Mouse (Mus musculus): Measurements from ENCODE around the gene Ctnnbip1. TPM values are rescaled to one million over a fixed set of nuclear protein-coding genes. Genes with fewer than 3 reads are reported as not detected.
"Not testable (repeated sequence)": the region's sequence is repeated elsewhere in the genome, so short reads cannot be mapped to it uniquely, and the experiment has no call there.

Gene Ctnnbip1
- polyA plus RNA-seq, 1 experiment, result 57.8 TPM

GRCm38 (mm10) chr4:149608309-149608638 is 90.2 kb downstream of the Ctnnbip1 start:
- no peaks in the 10 kb centered on the region for H3K36me3 ChIP-seq (ENCODE audit: control insufficient read depth, insufficient read depth)
- no peak overlapping the region for H3K4me3 ChIP-seq (ENCODE audit: insufficient read depth, poor library complexity, severe bottlenecking)
- H3K27me3 ChIP-seq (ENCODE audit: control insufficient read depth, insufficient read depth, insufficient read length), result no peaks in the 10 kb centered on the region
- TF ChIP-seq CEBPB (IDR thresholded peaks at IDR 0.05; ENCODE audit: low read depth) (no peak), CTCF (IDR thresholded peaks at IDR 0.05; ENCODE audit: control insufficient read depth, insufficient read depth, insufficient read length) (no peak)
- H3K79me2 ChIP-seq (ENCODE audit: control insufficient read depth, insufficient read depth), result peaks cover 33% of the 10 kb centered on the region
- peaks cover 2% of the 10 kb centered on the region for H3K79me3 ChIP-seq (ENCODE audit: low read depth)
- H3ac ChIP-seq (ENCODE audit: control insufficient read depth, insufficient read length, low read depth), result no peak overlapping the region

DNA sequence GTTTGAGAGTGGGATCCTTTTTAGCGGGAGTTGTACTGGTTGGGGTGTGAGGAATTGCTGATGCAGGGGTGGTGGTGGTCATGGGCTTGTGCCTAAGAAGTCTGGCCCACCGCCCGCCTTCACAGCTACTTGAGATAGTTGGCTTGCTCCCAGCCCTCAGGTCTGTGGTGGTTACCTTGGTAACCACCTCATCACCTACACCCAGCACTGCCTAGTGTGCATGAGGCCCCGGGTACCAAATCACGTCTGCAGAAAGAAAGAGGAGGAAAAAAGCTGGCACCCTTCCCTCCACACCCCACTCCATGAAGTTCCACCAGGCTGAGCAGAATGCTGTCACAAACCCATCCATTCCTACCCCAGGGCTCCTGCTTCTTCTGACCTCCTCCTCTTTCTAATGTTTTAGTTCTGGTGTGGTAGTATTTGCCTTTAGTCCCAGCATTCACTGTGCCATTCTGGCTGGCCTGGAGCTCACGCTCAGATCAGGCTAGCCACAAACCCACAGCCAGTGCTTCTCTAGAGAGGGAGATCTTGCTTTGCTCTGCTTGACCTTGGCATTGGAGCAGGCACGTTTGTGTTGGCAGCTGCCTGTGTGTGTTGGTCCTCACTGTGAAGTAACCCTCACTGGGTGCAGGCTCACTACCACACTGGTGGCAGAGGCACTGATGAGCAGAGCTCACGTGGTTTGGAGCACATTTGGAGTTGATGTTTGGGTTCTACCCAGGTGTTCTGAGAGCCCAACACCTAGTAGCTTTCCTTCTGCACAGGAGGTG is 91.4 kb downstream of the Ctnnbip1 start:
- Histone ChIP-seq H3K27me3 (ENCODE audit: control insufficient read depth, insufficient read depth, insufficient read length) (no peaks in the 10 kb centered on the region), H3K4me3 (ENCODE audit: insufficient read depth, poor library complexity, severe bottlenecking) (no peak overlapping the region), H3K79me2 (ENCODE audit: control insufficient read depth, insufficient read depth) (peaks cover 26% of the 10 kb centered on the region), H3K36me3 (ENCODE audit: control insufficient read depth, insufficient read depth) (no peaks in the 10 kb centered on the region), H3K79me3 (ENCODE audit: low read depth) (no peaks in the 10 kb centered on the region), H3ac (ENCODE audit: control insufficient read depth, insufficient read length, low read depth) (no peak overlapping the region)
- TF ChIP-seq MYOD1 (IDR thresholded peaks at IDR 0.05; ENCODE audit: control insufficient read depth, insufficient read length, low read depth) (no peak), FOSL1 (IDR thresholded peaks at IDR 0.05; ENCODE audit: insufficient read depth, low read length, poor library complexity, severe bottlenecking) (no peak), MAX (IDR thresholded peaks at IDR 0.05) (no peak), CTCF (IDR thresholded peaks at IDR 0.05; ENCODE audit: control insufficient read depth, insufficient read depth, insufficient read length) (no peak), MYOG (IDR thresholded peaks at IDR 0.05; ENCODE audit: control insufficient read depth, extremely low read depth, insufficient read length) (no peak), CEBPB (IDR thresholded peaks at IDR 0.05; ENCODE audit: low read depth) (no peak), USF1 (IDR thresholded peaks at IDR 0.05; ENCODE audit: low read depth) (no peak)

GRCm38 (mm10) chr4:149611376-149612044 is 93.5 kb downstream of the Ctnnbip1 start:
- H3ac ChIP-seq (ENCODE audit: control insufficient read depth, insufficient read length, low read depth), result no peak overlapping the region
- H3K79me2 ChIP-seq (ENCODE audit: control insufficient read depth, insufficient read depth), result peaks cover 12% of the 10 kb centered on the region
- no peaks in the 10 kb centered on the region for H3K36me3 ChIP-seq (ENCODE audit: control insufficient read depth, insufficient read depth)
- no peaks in the 10 kb centered on the region for H3K27me3 ChIP-seq (ENCODE audit: control insufficient read depth, insufficient read depth, insufficient read length)
- H3K79me3 ChIP-seq (ENCODE audit: low read depth), result no peaks in the 10 kb centered on the region
- H3K4me3 ChIP-seq (ENCODE audit: insufficient read depth, poor library complexity, severe bottlenecking), result no peak overlapping the region
- no peak for TF ChIP-seq FOSL1 (IDR thresholded peaks at IDR 0.05; ENCODE audit: insufficient read depth, low read length, poor library complexity, severe bottlenecking)
- TF ChIP-seq CTCF (IDR thresholded peaks at IDR 0.05; ENCODE audit: control insufficient read depth, insufficient read depth, insufficient read length), result peak; percentile 56

DNA sequence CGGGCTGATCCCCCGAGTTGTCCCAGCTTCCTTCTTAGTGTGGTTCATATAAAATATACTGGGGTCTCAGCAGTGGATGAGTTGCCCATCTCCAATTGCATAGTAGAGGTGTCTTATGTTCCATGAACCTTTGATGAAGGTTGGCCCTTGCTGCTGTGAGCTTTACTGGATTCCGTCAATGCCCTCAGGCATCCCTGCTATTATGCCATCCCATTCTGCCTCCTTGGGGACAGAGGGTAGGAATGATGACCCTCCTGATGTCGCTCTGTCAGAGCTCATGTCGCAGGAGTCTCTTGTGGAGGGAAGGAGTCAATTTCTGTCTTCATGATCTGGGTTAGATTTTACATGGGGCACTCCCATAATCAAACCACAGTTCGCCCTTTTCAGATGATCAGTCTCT is 95.5 kb downstream of the Ctnnbip1 start:
- H3K79me2 ChIP-seq (ENCODE audit: control insufficient read depth, insufficient read depth); H3K27me3 ChIP-seq (ENCODE audit: control insufficient read depth, insufficient read depth, insufficient read length); H3K36me3 ChIP-seq (ENCODE audit: control insufficient read depth, insufficient read depth); H3ac ChIP-seq (ENCODE audit: control insufficient read depth, insufficient read length, low read depth); H3K79me3 ChIP-seq (ENCODE audit: low read depth); H3K4me3 ChIP-seq (ENCODE audit: insufficient read depth, poor library complexity, severe bottlenecking): not testable (repeated sequence)

DNA sequence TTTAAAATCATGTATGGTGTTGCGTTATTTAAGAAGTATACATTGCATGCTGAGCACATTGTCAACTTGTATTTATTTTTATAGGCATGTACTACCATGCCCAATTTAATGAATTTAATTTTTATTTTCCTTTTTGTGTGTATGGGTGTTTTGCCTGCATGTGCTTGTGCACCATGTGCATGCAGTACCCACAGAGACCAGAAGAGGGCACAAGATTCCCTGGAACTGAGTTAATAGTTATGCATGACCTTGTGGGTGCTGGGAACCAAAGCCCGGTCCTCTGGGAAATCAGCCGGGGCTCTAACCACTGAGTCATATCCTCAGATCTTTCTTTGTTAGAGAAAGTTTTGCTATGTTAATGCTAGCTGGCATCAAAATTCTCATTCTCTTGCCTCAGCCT is 96.8 kb downstream of the Ctnnbip1 start:
- H3K79me3 ChIP-seq (ENCODE audit: low read depth), result no peaks in the 10 kb centered on the region

More for the DNA sequence above, 96.8 kb downstream of the Ctnnbip1 start:
- H3K79me2 ChIP-seq (ENCODE audit: control insufficient read depth, insufficient read depth), result peaks cover 4% of the 10 kb centered on the region
- H3K36me3 ChIP-seq (ENCODE audit: control insufficient read depth, insufficient read depth), result peaks cover 3% of the 10 kb centered on the region
- no peak for TF ChIP-seq MYOG (IDR thresholded peaks at IDR 0.05; ENCODE audit: control insufficient read depth, extremely low read depth, insufficient read length)
- no peak for TF ChIP-seq FOSL1 (IDR thresholded peaks at IDR 0.05; ENCODE audit: insufficient read depth, low read length, poor library complexity, severe bottlenecking)
- TF ChIP-seq MAX (IDR thresholded peaks at IDR 0.05), result no peak
- no peaks in the 10 kb centered on the region for H3K27me3 ChIP-seq (ENCODE audit: control insufficient read depth, insufficient read depth, insufficient read length)
- H3ac ChIP-seq (ENCODE audit: control insufficient read depth, insufficient read length, low read depth), result no peak overlapping the region
- no peak overlapping the region for H3K4me3 ChIP-seq (ENCODE audit: insufficient read depth, poor library complexity, severe bottlenecking)

Small RNAs within 50 kb of the gene (microRNA-seq; reads per million reads assigned to microRNA genes)
- 2.6 reads per million, percentile 43 among the genes with 10 or more reads in this experiment for gene Mir5616 (ENCODE audit: borderline microRNAs expressed)

Other genes with a start within 250 kb of the Ctnnbip1 start
- 10.1 TPM for gene Kif1b, start 210.5 kb upstream of the Ctnnbip1 start, polyA plus RNA-seq (2012; fragmentation: generic; extraction: Trizol)
- 51.6 TPM for gene Ube4b, start 91.5 kb upstream of the Ctnnbip1 start, polyA plus RNA-seq (2012; fragmentation: generic; extraction: Trizol)
- not detected for gene Rbp7, start 63.3 kb upstream of the Ctnnbip1 start, polyA plus RNA-seq (2012; fragmentation: generic; extraction: Trizol)
- gene Tmem274, start 40.9 kb upstream of the Ctnnbip1 start, polyA plus RNA-seq (2012; fragmentation: generic; extraction: Trizol), result not detected
- gene Nmnat1, start 33.0 kb upstream of the Ctnnbip1 start, polyA plus RNA-seq (2012; fragmentation: generic; extraction: Trizol), result 8.8 TPM
- 44.7 TPM for gene Lzic, start 33.0 kb upstream of the Ctnnbip1 start, polyA plus RNA-seq (2012; fragmentation: generic; extraction: Trizol)
- gene Clstn1, start 68.2 kb downstream of the Ctnnbip1 start, polyA plus RNA-seq (2012; fragmentation: generic; extraction: Trizol), result 45.3 TPM
- 1.5 TPM for gene Pik3cd, start 184.3 kb downstream of the Ctnnbip1 start, polyA plus RNA-seq (2012; fragmentation: generic; extraction: Trizol)
- gene Tmem201, start 219.8 kb downstream of the Ctnnbip1 start, polyA plus RNA-seq (2012; fragmentation: generic; extraction: Trizol), result 27.7 TPM

Data from C2C12 (cell line).